Mouse (Mus musculus) liver, adult 2 months (tissue): ENCODE measurements at regions not wholly inside any gene's neighbourhood (a gene's known extent, or its start where the extent isn't known, plus 50 kb on each side); places are given as distances from the start of the nearest gene placed in this dataset.
A peak's percentile ranks its signal among the peaks of the same experiment; 100 is the strongest.

Experiments used
- DNase-seq: peaks from one replicate; pipeline ENCODE4 v3.0.0-alpha.2; 2011; ENCODE audit warnings: low read depth, low spot score; ENCODE audit errors: extremely low read depth
- H3K27ac ChIP-seq: fragments of 200-500 bp; replicated peaks from 2 replicates; pipeline ENCODE4 v1.5.1; 2012; ENCODE audit warnings: low read depth, mild to moderate bottlenecking, control low read depth, inconsistent platforms, low read length; ENCODE audit not compliant: insufficient read depth
- H3K27me3 ChIP-seq: fragments of 200-500 bp; 2 replicates; pipeline ENCODE4 v1.6.1; 2012; ENCODE audit warnings: mild to moderate bottlenecking, moderate library complexity, low read length, inconsistent platforms; ENCODE audit not compliant: control insufficient read depth, insufficient read depth
- H3K36me3 ChIP-seq: fragments of 200-500 bp; 2 replicates; pipeline ENCODE4 v1.6.1; 2012; ENCODE audit warnings: low read length, inconsistent platforms; ENCODE audit not compliant: control insufficient read depth, insufficient read depth
- H3K4me1 ChIP-seq: fragments of 200-500 bp; 2 replicates; pipeline ENCODE4 v1.6.1; 2011; ENCODE audit warnings: low read length; ENCODE audit not compliant: control insufficient read depth, insufficient read depth
- H3K4me3 ChIP-seq: fragments of 200-500 bp; 2 replicates; pipeline ENCODE4 v1.5.1; 2011; ENCODE audit warnings: low read depth, mild to moderate bottlenecking, control low read depth, low read length, moderate library complexity; ENCODE audit not compliant: insufficient read depth
- H3K79me2 ChIP-seq: fragments of 200-500 bp; 2 replicates; pipeline ENCODE4 v1.6.1; 2012; ENCODE audit warnings: inconsistent platforms, mild to moderate bottlenecking, low read length, moderate library complexity; ENCODE audit not compliant: control insufficient read depth, insufficient read depth
- H3K9ac ChIP-seq: fragments of 200-500 bp; 2 replicates; pipeline ENCODE4 v1.6.1; 2012; ENCODE audit warnings: low read depth, mild to moderate bottlenecking, control low read depth, inconsistent platforms, low read length
- CTCF ChIP-seq: fragments of 200-500 bp; IDR thresholded peaks from 2 replicates; pipeline ENCODE4 v1.5.1; 2011; ENCODE audit warnings: low read depth, low read length, control low read depth
- POLR2A ChIP-seq: fragments of 200-500 bp; IDR thresholded peaks from 2 replicates; pipeline ENCODE4 v1.6.1; 2011; ENCODE audit warnings: low read length, control low read depth; ENCODE audit not compliant: insufficient read depth; ENCODE audit errors: extremely low read depth
- WGBS: fragments of 180-500 bp; shearing (Covaris S2); methylation state at CpG from one replicate; pipeline ENCODE4 v1.1.7; 2018; 5-methylcytosine and 5-hydroxymethylcytosine counted together

DNA sequence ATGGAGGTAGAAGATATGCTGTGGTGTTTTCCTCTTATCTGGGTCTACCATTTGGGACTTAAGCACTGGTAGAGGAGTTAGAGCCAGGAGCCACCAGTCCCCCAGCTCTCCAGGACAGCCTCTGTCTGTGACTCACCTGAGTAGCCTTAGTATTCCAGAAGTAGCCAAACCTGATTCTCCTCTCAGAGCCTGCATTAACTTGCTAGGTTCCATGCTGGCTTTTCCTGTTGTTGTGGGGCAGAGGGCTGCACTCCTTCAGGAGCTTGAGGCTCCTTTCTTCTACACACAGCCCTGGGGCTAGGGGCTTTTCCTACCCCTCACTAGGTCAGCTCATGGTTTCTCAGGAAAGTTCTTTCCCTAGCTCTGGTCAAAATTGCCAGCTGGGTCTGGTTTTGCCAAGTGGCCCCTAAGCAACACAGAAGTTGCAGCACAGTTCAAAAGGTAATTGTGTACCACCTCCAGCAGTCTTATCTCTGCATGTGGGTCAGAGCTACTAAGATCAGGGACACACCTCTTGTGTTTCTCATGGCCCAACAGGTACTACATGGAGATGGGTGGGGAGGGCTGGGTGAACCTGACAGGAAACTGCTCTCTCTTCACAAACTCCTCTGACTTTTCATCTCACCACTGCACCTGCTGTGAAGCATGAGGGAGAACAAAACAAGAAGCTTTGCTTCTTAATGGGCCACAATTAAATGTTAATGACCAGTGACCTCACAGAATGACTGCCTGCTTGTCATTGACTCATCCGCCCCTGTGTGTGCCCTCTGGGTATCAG is 129.7 kb upstream of the Shh start:
- H3K36me3 ChIP-seq: no peaks in the 10 kb centered on the region
- no peak overlapping the region for H3K9ac ChIP-seq
- H3K27me3 ChIP-seq: no peaks in the 10 kb centered on the region
- 59% methylated on average over 1 of the region's 1 CpGs for WGBS
- no peaks in the 10 kb centered on the region for H3K79me2 ChIP-seq
- H3K27ac ChIP-seq: no peak overlapping the region
- DNase-seq: no peak
- H3K4me1 ChIP-seq: no peaks in the 10 kb centered on the region
- H3K4me3 ChIP-seq: no peak overlapping the region
- TF ChIP-seq CTCF (no peak), POLR2A (no peak)

DNA sequence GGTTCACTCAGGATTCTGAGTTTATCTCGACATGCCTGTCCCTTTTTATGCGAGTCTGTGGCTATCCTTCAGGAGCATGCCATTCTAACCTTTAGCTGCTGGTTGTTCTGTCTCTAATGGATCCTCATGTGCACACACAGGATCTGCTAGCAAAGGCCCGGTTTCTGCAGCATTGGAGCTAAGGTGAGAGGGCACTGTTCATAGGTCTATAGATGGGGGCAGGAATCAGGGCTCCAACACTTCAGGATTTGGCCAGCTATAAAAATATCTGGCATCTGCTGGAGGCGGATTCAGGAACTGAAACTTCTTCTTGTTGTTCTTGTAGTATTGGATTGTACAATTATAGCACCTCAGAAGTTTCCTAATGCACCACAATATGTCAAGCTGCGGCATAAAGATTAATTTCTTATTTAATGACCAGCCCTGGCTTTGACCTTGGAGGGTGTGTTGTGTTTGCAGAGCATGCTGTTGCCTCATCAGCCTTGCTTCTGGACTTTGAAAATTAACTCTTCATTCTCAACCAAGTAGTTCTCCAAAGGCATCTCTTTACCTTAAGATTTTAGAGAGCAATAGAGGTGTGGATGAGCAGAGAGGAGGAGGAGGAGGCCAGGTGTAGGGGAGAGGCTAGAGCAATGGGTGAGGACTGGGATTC is 104.4 kb upstream of the Shh start:
- H3K36me3 ChIP-seq: no peaks in the 10 kb centered on the region
- DNase-seq: peak; percentile 21
- no peaks in the 10 kb centered on the region for H3K27me3 ChIP-seq
- H3K4me1 ChIP-seq: peaks cover 6% of the 10 kb centered on the region
- H3K4me3 ChIP-seq: no peak overlapping the region
- no peaks in the 10 kb centered on the region for H3K79me2 ChIP-seq
- 48% methylated on average over 5 of the region's 5 CpGs for WGBS
- H3K9ac ChIP-seq: no peak overlapping the region
- TF ChIP-seq CTCF (no peak), POLR2A (no peak)
- no peak overlapping the region for H3K27ac ChIP-seq

DNA sequence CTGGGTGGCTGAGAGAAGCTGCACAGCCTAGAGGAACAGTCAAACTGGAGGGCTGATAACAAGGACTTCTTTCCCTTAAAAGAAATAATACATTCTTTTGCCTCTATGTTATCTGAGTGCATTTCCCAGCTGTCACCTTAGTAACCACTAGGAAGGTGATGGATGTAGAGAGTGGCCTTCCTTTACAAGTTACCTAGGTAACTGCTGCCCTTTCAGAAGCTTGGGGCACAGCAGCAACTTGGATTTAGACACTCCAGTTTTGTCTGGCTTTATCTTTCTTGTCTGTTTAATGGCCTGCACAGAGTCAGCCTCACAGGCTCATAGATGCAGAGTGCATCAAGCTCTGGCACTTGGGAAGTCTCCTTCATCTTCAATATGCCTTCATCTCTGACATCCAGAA is 101.4 kb upstream of the Shh start:
- H3K4me1 ChIP-seq: peaks cover 15% of the 10 kb centered on the region
- no peaks in the 10 kb centered on the region for H3K27me3 ChIP-seq
- H3K9ac ChIP-seq: no peak overlapping the region
- no peak for TF ChIP-seq POLR2A
- no peak for TF ChIP-seq CTCF
- no peak overlapping the region for H3K27ac ChIP-seq
- H3K79me2 ChIP-seq: no peaks in the 10 kb centered on the region
- no peaks in the 10 kb centered on the region for H3K36me3 ChIP-seq
- no peak for DNase-seq
- H3K4me3 ChIP-seq: no peak overlapping the region

- Histone ChIP-seq H3K9ac (no peak overlapping the region), H3K4me1 (peaks cover 17% of the 10 kb centered on the region), H3K27ac (no peak overlapping the region), H3K27me3 (no peaks in the 10 kb centered on the region), H3K4me3 (no peak overlapping the region), H3K79me2 (no peaks in the 10 kb centered on the region), H3K36me3 (no peaks in the 10 kb centered on the region)
- no peak for DNase-seq
- WGBS: 90% methylated on average over 5 of the region's 5 CpGs
- TF ChIP-seq POLR2A: no peak
- TF ChIP-seq CTCF: no peak
These were observed 100.4 kb upstream of the Shh start for GRCm38 (mm10) chr5:28567341-28567905.

GRCm38 (mm10) chr5:28563401-28563800 is 96.3 kb upstream of the Shh start:
- no peak overlapping the region for H3K27ac ChIP-seq

More at GRCm38 (mm10) chr5:28563401-28563800, 96.3 kb upstream of the Shh start:
- WGBS: 6% methylated on average over 3 of the region's 3 CpGs
- TF ChIP-seq CTCF (no peak), POLR2A (no peak)
- peak; percentile 30 for DNase-seq
- H3K9ac ChIP-seq: no peak overlapping the region
- no peaks in the 10 kb centered on the region for H3K36me3 ChIP-seq
- no peaks in the 10 kb centered on the region for H3K79me2 ChIP-seq
- H3K4me3 ChIP-seq: no peak overlapping the region
- no peaks in the 10 kb centered on the region for H3K27me3 ChIP-seq
- peaks cover 15% of the 10 kb centered on the region for H3K4me1 ChIP-seq
